Mouse (Mus musculus): ENCODE data around the gene Sf1. TPM values are rescaled to one million over a fixed set of nuclear protein-coding genes. Genes with fewer than 3 reads are reported as not detected.

Sf1 gene
- polyA plus RNA-seq, 1 experiment from 2014 or later = 164 TPM

- peaks cover 40% of the 10 kb centered on the region for H3K4me1 ChIP-seq (replicated peaks)
- no peaks in the 10 kb centered on the region for H3K36me3 ChIP-seq
- H3K27me3 ChIP-seq = peaks cover 72% of the 10 kb centered on the region
- H3K9me3 ChIP-seq = no peaks in the 10 kb centered on the region
- ATAC-seq (ENCODE audit: insufficient number of reproducible peaks, insufficient read depth, low FRiP score, low TSS enrichment, low read depth) = no peak
- H3K4me2 ChIP-seq = peak overlapping the region; percentile 100
- peak overlapping the region; percentile 58 for H3K9ac ChIP-seq (replicated peaks)
- 3% methylated on average over 29 of the region's 29 CpGs for WGBS
- peak overlapping the region; percentile 63 for H3K4me3 ChIP-seq (replicated peaks)
- H3K27ac ChIP-seq = no peak overlapping the region
Observed at GRCm38 (mm10) chr19:6400096-6401086, 36.9 kb downstream of the Sf1 start.

GRCm38 (mm10) chr19:6401131-6401815 is 37.8 kb downstream of the Sf1 start:
- Histone ChIP-seq H3K4me3 (replicated peaks) (peak overlapping the region; percentile 63), H3K4me2 (peak overlapping the region; percentile 100), H3K27ac (no peak overlapping the region), H3K36me3 (no peaks in the 10 kb centered on the region), H3K9ac (replicated peaks) (0 out of 2 replicates have a peak overlapping the region, but pooled peaks have one; percentile 14), H3K9me3 (no peaks in the 10 kb centered on the region), H3K4me1 (replicated peaks) (peaks cover 40% of the 10 kb centered on the region), H3K27me3 (peaks cover 72% of the 10 kb centered on the region)
- WGBS = under 1% methylated on average over 32 of the region's 32 CpGs
- no peak for ATAC-seq (ENCODE audit: insufficient number of reproducible peaks, insufficient read depth, low FRiP score, low TSS enrichment, low read depth)

DNA sequence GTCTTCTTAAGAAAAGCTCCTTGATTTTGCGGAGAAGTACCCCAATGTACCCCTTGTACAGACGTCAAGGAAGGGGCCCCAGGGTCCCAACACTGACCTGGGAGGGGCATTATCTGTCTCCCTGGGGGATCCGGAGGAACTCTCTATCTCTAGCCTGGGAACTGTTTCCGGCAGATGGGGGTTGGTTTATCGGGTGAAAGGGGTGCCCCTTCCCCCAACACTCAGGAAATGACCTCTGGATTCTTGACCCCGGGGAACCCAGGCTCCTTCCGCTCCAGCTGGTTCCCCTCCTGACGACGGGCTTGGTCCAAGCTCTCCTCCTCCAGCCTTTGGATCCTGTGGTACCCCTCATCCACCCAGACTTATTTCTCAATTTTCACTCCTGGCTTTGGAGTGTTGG is 38.5 kb downstream of the Sf1 start:
- H3K27ac ChIP-seq = no peak overlapping the region
- ATAC-seq (ENCODE audit: insufficient number of reproducible peaks, insufficient read depth, low FRiP score, low TSS enrichment, low read depth) = no peak
- WGBS = 8% methylated on average over 9 of the region's 9 CpGs
- peak overlapping the region; percentile 63 for H3K4me3 ChIP-seq (replicated peaks)
- no peaks in the 10 kb centered on the region for H3K36me3 ChIP-seq
- H3K9ac ChIP-seq (replicated peaks) = 0 out of 2 replicates have a peak overlapping the region, but pooled peaks have one; percentile 14
- no peaks in the 10 kb centered on the region for H3K9me3 ChIP-seq
- H3K27me3 ChIP-seq = peaks cover 73% of the 10 kb centered on the region
- H3K4me2 ChIP-seq = peak overlapping the region; percentile 100
- peaks cover 40% of the 10 kb centered on the region for H3K4me1 ChIP-seq (replicated peaks)

DNA sequence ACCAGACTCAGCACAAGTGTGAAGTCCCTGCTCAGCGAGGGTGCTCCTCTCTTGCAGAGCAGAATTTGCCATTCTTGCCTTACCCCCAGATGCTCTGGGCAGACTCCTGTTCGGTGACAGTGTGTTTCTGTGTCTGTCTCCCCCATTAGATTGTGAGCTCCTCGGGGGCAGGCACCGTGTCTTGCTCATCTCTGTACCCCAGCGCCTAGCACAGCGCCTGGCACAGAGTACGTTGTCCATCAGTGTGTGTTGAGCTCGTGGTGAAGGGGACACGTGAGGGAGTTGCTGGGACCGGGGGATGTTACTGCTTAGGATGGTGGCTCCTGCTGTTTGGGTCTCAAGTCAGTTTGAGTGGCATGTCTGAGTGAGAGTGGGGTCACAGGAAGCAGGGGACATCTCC is 40.4 kb downstream of the Sf1 start:
- Histone ChIP-seq H3K4me1 (replicated peaks) (peaks cover 32% of the 10 kb centered on the region), H3K27me3 (peaks cover 58% of the 10 kb centered on the region), H3K36me3 (no peaks in the 10 kb centered on the region), H3K9me3 (no peaks in the 10 kb centered on the region), H3K4me3 (replicated peaks) (no peak overlapping the region), H3K9ac (replicated peaks) (no peak overlapping the region), H3K4me2 (no peak overlapping the region), H3K27ac (no peak overlapping the region)
- ATAC-seq (ENCODE audit: insufficient number of reproducible peaks, insufficient read depth, low FRiP score, low TSS enrichment, low read depth) = no peak
- WGBS = 79% methylated on average over 10 of the region's 10 CpGs

GRCm38 (mm10) chr19:6405433-6405832 is 41.9 kb downstream of the Sf1 start:
- WGBS = 83% methylated on average over 10 of the region's 10 CpGs

GRCm38 (mm10) chr19:6407109-6407508 is 43.6 kb downstream of the Sf1 start:
- no peak overlapping the region for H3K4me2 ChIP-seq
- H3K9ac ChIP-seq (replicated peaks) = no peak overlapping the region
- ATAC-seq (ENCODE audit: insufficient number of reproducible peaks, insufficient read depth, low FRiP score, low TSS enrichment, low read depth) = no peak
- WGBS = 79% methylated on average over 8 of the region's 8 CpGs
- H3K9me3 ChIP-seq = no peaks in the 10 kb centered on the region
- H3K4me3 ChIP-seq (replicated peaks) = no peak overlapping the region
- H3K4me1 ChIP-seq (replicated peaks) = peaks cover under 1% of the 10 kb centered on the region; the same call in 1 of the 2 replicates
- no peaks in the 10 kb centered on the region for H3K36me3 ChIP-seq
- peaks cover 25% of the 10 kb centered on the region for H3K27me3 ChIP-seq
- no peak overlapping the region for H3K27ac ChIP-seq

More at GRCm38 (mm10) chr19:6405433-6405832, 41.9 kb downstream of the Sf1 start:
- no peak overlapping the region for H3K9ac ChIP-seq (replicated peaks)
- H3K4me1 ChIP-seq (replicated peaks) = peaks cover 17% of the 10 kb centered on the region
- no peak for ATAC-seq (ENCODE audit: insufficient number of reproducible peaks, insufficient read depth, low FRiP score, low TSS enrichment, low read depth)
- H3K9me3 ChIP-seq = no peaks in the 10 kb centered on the region
- no peak overlapping the region for H3K4me3 ChIP-seq (replicated peaks)
- no peaks in the 10 kb centered on the region for H3K36me3 ChIP-seq
- H3K27ac ChIP-seq = no peak overlapping the region
- H3K27me3 ChIP-seq = peaks cover 42% of the 10 kb centered on the region
- H3K4me2 ChIP-seq = no peak overlapping the region

GRCm38 (mm10) chr19:6407816-6408510 is 44.5 kb downstream of the Sf1 start:
- WGBS = 50% methylated on average over 16 of the region's 16 CpGs
- Histone ChIP-seq H3K9ac (replicated peaks) (no peak overlapping the region), H3K9me3 (no peaks in the 10 kb centered on the region)

GRCm38 (mm10) chr19:6408749-6409148 is 45.3 kb downstream of the Sf1 start:
- no peaks in the 10 kb centered on the region for H3K9me3 ChIP-seq
- ATAC-seq (ENCODE audit: insufficient number of reproducible peaks, insufficient read depth, low FRiP score, low TSS enrichment, low read depth) = no peak
- H3K9ac ChIP-seq (replicated peaks) = no peak overlapping the region
- H3K36me3 ChIP-seq = no peaks in the 10 kb centered on the region
- peaks cover 5% of the 10 kb centered on the region for H3K4me1 ChIP-seq (replicated peaks)
- H3K27ac ChIP-seq = no peak overlapping the region
- H3K4me2 ChIP-seq = no peak overlapping the region
- peaks cover 22% of the 10 kb centered on the region for H3K27me3 ChIP-seq
- 75% methylated on average over 8 of the region's 8 CpGs for WGBS
- no peak overlapping the region for H3K4me3 ChIP-seq (replicated peaks)

More at GRCm38 (mm10) chr19:6407816-6408510, 44.5 kb downstream of the Sf1 start:
- Histone ChIP-seq H3K36me3 (no peaks in the 10 kb centered on the region), H3K4me2 (no peak overlapping the region), H3K4me1 (replicated peaks) (peaks cover 2% of the 10 kb centered on the region; the same call in 1 of the 2 replicates), H3K27me3 (peaks cover 23% of the 10 kb centered on the region), H3K4me3 (replicated peaks) (no peak overlapping the region), H3K27ac (no peak overlapping the region)
- ATAC-seq (ENCODE audit: insufficient number of reproducible peaks, insufficient read depth, low FRiP score, low TSS enrichment, low read depth) = no peak

DNA sequence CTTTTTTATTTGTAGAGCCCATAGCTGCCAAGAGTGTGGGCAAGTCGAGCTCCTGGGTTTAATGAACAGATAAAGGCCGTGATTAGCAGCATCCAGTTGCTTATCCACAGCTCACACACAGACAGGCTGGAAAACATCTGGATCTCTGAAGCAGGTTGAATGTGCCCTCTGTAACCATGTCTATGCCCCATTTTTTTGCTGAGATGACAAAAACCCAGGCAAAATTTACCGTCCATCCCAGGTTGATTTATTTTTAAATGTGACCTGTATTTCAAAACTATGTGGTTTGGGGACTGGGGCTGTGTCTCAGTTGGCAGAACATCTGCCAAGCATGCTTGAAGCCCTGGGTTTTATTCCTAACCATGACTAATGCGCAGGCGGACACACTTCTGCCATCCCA is 45.7 kb downstream of the Sf1 start:
- 74% methylated on average over 5 of the region's 5 CpGs for WGBS
- no peak overlapping the region for H3K9ac ChIP-seq (replicated peaks)
- no peak overlapping the region for H3K4me3 ChIP-seq (replicated peaks)
- peaks cover 5% of the 10 kb centered on the region for H3K4me1 ChIP-seq (replicated peaks)
- H3K27ac ChIP-seq = no peak overlapping the region
- H3K9me3 ChIP-seq = no peaks in the 10 kb centered on the region
- ATAC-seq (ENCODE audit: insufficient number of reproducible peaks, insufficient read depth, low FRiP score, low TSS enrichment, low read depth) = no peak
- peaks cover 22% of the 10 kb centered on the region for H3K27me3 ChIP-seq
- no peaks in the 10 kb centered on the region for H3K36me3 ChIP-seq
- no peak overlapping the region for H3K4me2 ChIP-seq

- H3K27ac ChIP-seq = no peak overlapping the region
- no peak overlapping the region for H3K9ac ChIP-seq (replicated peaks)
- no peaks in the 10 kb centered on the region for H3K9me3 ChIP-seq
- no peak overlapping the region for H3K4me3 ChIP-seq (replicated peaks)
- no peak overlapping the region for H3K4me2 ChIP-seq
- H3K27me3 ChIP-seq = peaks cover 27% of the 10 kb centered on the region
- no peak for ATAC-seq (ENCODE audit: insufficient number of reproducible peaks, insufficient read depth, low FRiP score, low TSS enrichment, low read depth)
- H3K4me1 ChIP-seq (replicated peaks) = peaks cover 5% of the 10 kb centered on the region
- 83% methylated on average over 5 of the region's 5 CpGs for WGBS
- no peaks in the 10 kb centered on the region for H3K36me3 ChIP-seq
Observed at GRCm38 (mm10) chr19:6409936-6410335, 46.4 kb downstream of the Sf1 start.

- no peak overlapping the region for H3K27ac ChIP-seq
- no peaks in the 10 kb centered on the region for H3K9me3 ChIP-seq
- no peak for ATAC-seq (ENCODE audit: insufficient number of reproducible peaks, insufficient read depth, low FRiP score, low TSS enrichment, low read depth)
- WGBS = 59% methylated on average over 14 of the region's 14 CpGs
- no peak overlapping the region for H3K4me2 ChIP-seq
- peaks cover 48% of the 10 kb centered on the region for H3K27me3 ChIP-seq
- H3K36me3 ChIP-seq = no peaks in the 10 kb centered on the region
- peaks cover 30% of the 10 kb centered on the region for H3K4me1 ChIP-seq (replicated peaks)
- H3K9ac ChIP-seq (replicated peaks) = no peak overlapping the region
- H3K4me3 ChIP-seq (replicated peaks) = no peak overlapping the region
Observed at GRCm38 (mm10) chr19:6412798-6413197, 49.3 kb downstream of the Sf1 start.

Measured in limb, embryonic 12.5 days (tissue).